Mouse (Mus musculus): Measurements from ENCODE around the gene Dnah17. TPM values are rescaled to one million over a fixed set of nuclear protein-coding genes. Genes with fewer than 3 reads are reported as not detected.

Gene Dnah17
- polyA plus RNA-seq (2012; rRNA removed): 0.21 and 0.23 TPM in 2 replicates

- Histone ChIP-seq H3K4me1 (ENCODE audit: control insufficient read depth, insufficient read depth, insufficient read length) (peaks cover 5% of the 10 kb centered on the region; the same call in 1 of the 2 replicates), H3K27me3 (ENCODE audit: control insufficient read depth, insufficient read depth, low read length) (no peaks in the 10 kb centered on the region), H3K27ac (ENCODE audit: insufficient read depth, low read length) (peak within 1 kb of the TSS; percentile 42; the same call in 1 of the 2 replicates), H3K4me3 (ENCODE audit: extremely low read depth, insufficient read depth, insufficient read length) (no peak within 1 kb of the TSS), H3K36me3 (ENCODE audit: control insufficient read depth, insufficient read depth, low read length) (no peaks in the 10 kb centered on the region)
- TF ChIP-seq CTCF (IDR thresholded peaks at IDR 0.05; ENCODE audit: extremely low read depth, insufficient read depth, insufficient read length, insufficient replicate concordance) (no peak), POLR2A (IDR thresholded peaks at IDR 0.05; ENCODE audit: low read depth, low read length) (no peak)
- no peak for DNase-seq (ENCODE audit: low read depth in 1 of 2, low spot score in 2 of 2)
- WGBS: 85% methylated on average over 7 of the region's 7 CpGs
Measured at GRCm38 (mm10) chr11:118130534-118130933, at the start of gene Dnah17. Dnah17 (minus strand) TSS chr11:118130634.

GRCm38 (mm10) chr11:118180199-118180598 is 49.8 kb upstream of the Dnah17 start:
- Histone ChIP-seq H3K27me3 (ENCODE audit: control insufficient read depth, insufficient read depth, low read length) (no peaks in the 10 kb centered on the region), H3K4me3 (ENCODE audit: extremely low read depth, insufficient read depth, insufficient read length) (no peak overlapping the region), H3K27ac (ENCODE audit: insufficient read depth, low read length) (no peak overlapping the region), H3K4me1 (ENCODE audit: control insufficient read depth, insufficient read depth, insufficient read length) (peaks cover 10% of the 10 kb centered on the region; the same call in 1 of the 2 replicates), H3K36me3 (ENCODE audit: control insufficient read depth, insufficient read depth, low read length) (peaks cover 61% of the 10 kb centered on the region)
- DNase-seq (ENCODE audit: low read depth in 1 of 2, low spot score in 2 of 2): no peak
- no peak for TF ChIP-seq CTCF (IDR thresholded peaks at IDR 0.05; ENCODE audit: extremely low read depth, insufficient read depth, insufficient read length, insufficient replicate concordance)
- TF ChIP-seq POLR2A (IDR thresholded peaks at IDR 0.05; ENCODE audit: low read depth, low read length): no peak
- 17% methylated on average over 7 of the region's 7 CpGs for WGBS

GRCm38 (mm10) chr11:118178236-118178635 is 47.8 kb upstream of the Dnah17 start:
- Histone ChIP-seq H3K4me1 (ENCODE audit: control insufficient read depth, insufficient read depth, insufficient read length) (no peaks in the 10 kb centered on the region; the same call in 1 of the 2 replicates), H3K27ac (ENCODE audit: insufficient read depth, low read length) (no peak overlapping the region), H3K36me3 (ENCODE audit: control insufficient read depth, insufficient read depth, low read length) (peaks cover 59% of the 10 kb centered on the region), H3K27me3 (ENCODE audit: control insufficient read depth, insufficient read depth, low read length) (no peaks in the 10 kb centered on the region), H3K4me3 (ENCODE audit: extremely low read depth, insufficient read depth, insufficient read length) (no peak overlapping the region)
- DNase-seq (ENCODE audit: low read depth in 1 of 2, low spot score in 2 of 2): no peak
- no peak for TF ChIP-seq CTCF (IDR thresholded peaks at IDR 0.05; ENCODE audit: extremely low read depth, insufficient read depth, insufficient read length, insufficient replicate concordance)
- WGBS: 69% methylated on average over 5 of the region's 5 CpGs

- no peak for DNase-seq (ENCODE audit: low read depth in 1 of 2, low spot score in 2 of 2)
- no peak for TF ChIP-seq POLR2A (IDR thresholded peaks at IDR 0.05; ENCODE audit: low read depth, low read length)
- TF ChIP-seq CTCF (IDR thresholded peaks at IDR 0.05; ENCODE audit: extremely low read depth, insufficient read depth, insufficient read length, insufficient replicate concordance): no peak
Measured at GRCm38 (mm10) chr11:118174752-118175151, 44.3 kb upstream of the Dnah17 start.

GRCm38 (mm10) chr11:118172768-118173167 is 42.3 kb upstream of the Dnah17 start:
- H3K27me3 ChIP-seq (ENCODE audit: control insufficient read depth, insufficient read depth, low read length): no peaks in the 10 kb centered on the region
- no peaks in the 10 kb centered on the region for H3K4me1 ChIP-seq (ENCODE audit: control insufficient read depth, insufficient read depth, insufficient read length)
- H3K4me3 ChIP-seq (ENCODE audit: extremely low read depth, insufficient read depth, insufficient read length): no peak overlapping the region
- H3K36me3 ChIP-seq (ENCODE audit: control insufficient read depth, insufficient read depth, low read length): peaks cover 54% of the 10 kb centered on the region
- H3K27ac ChIP-seq (ENCODE audit: insufficient read depth, low read length): no peak overlapping the region
- DNase-seq (ENCODE audit: low read depth in 1 of 2, low spot score in 2 of 2): no peak
- 83% methylated on average over 5 of the region's 5 CpGs for WGBS
- no peak for TF ChIP-seq CTCF (IDR thresholded peaks at IDR 0.05; ENCODE audit: extremely low read depth, insufficient read depth, insufficient read length, insufficient replicate concordance)
- TF ChIP-seq POLR2A (IDR thresholded peaks at IDR 0.05; ENCODE audit: low read depth, low read length): no peak

More at GRCm38 (mm10) chr11:118174752-118175151, 44.3 kb upstream of the Dnah17 start:
- H3K27me3 ChIP-seq (ENCODE audit: control insufficient read depth, insufficient read depth, low read length): no peaks in the 10 kb centered on the region
- H3K4me3 ChIP-seq (ENCODE audit: extremely low read depth, insufficient read depth, insufficient read length): no peak overlapping the region
- WGBS: 94% methylated on average over 7 of the region's 7 CpGs
- H3K4me1 ChIP-seq (ENCODE audit: control insufficient read depth, insufficient read depth, insufficient read length): no peaks in the 10 kb centered on the region
- H3K36me3 ChIP-seq (ENCODE audit: control insufficient read depth, insufficient read depth, low read length): peaks cover 53% of the 10 kb centered on the region
- no peak overlapping the region for H3K27ac ChIP-seq (ENCODE audit: insufficient read depth, low read length)

- peaks cover 52% of the 10 kb centered on the region for H3K36me3 ChIP-seq (ENCODE audit: control insufficient read depth, insufficient read depth, low read length)
- 84% methylated on average over 5 of the region's 5 CpGs for WGBS
- TF ChIP-seq POLR2A (IDR thresholded peaks at IDR 0.05; ENCODE audit: low read depth, low read length) (no peak), CTCF (IDR thresholded peaks at IDR 0.05; ENCODE audit: extremely low read depth, insufficient read depth, insufficient read length, insufficient replicate concordance) (no peak)
- DNase-seq (ENCODE audit: low read depth in 1 of 2, low spot score in 2 of 2): no peak
- no peak overlapping the region for H3K27ac ChIP-seq (ENCODE audit: insufficient read depth, low read length)
- no peaks in the 10 kb centered on the region for H3K27me3 ChIP-seq (ENCODE audit: control insufficient read depth, insufficient read depth, low read length)
- no peak overlapping the region for H3K4me3 ChIP-seq (ENCODE audit: extremely low read depth, insufficient read depth, insufficient read length)
- no peaks in the 10 kb centered on the region for H3K4me1 ChIP-seq (ENCODE audit: control insufficient read depth, insufficient read depth, insufficient read length)
Measured at GRCm38 (mm10) chr11:118170333-118170732, 39.9 kb upstream of the Dnah17 start.

- Histone ChIP-seq H3K4me1 (ENCODE audit: control insufficient read depth, insufficient read depth, insufficient read length) (no peaks in the 10 kb centered on the region), H3K27ac (ENCODE audit: insufficient read depth, low read length) (no peak overlapping the region), H3K36me3 (ENCODE audit: control insufficient read depth, insufficient read depth, low read length) (peaks cover 55% of the 10 kb centered on the region), H3K27me3 (ENCODE audit: control insufficient read depth, insufficient read depth, low read length) (no peaks in the 10 kb centered on the region), H3K4me3 (ENCODE audit: extremely low read depth, insufficient read depth, insufficient read length) (no peak overlapping the region)
- no peak for DNase-seq (ENCODE audit: low read depth in 1 of 2, low spot score in 2 of 2)
- no peak for TF ChIP-seq POLR2A (IDR thresholded peaks at IDR 0.05; ENCODE audit: low read depth, low read length)
- no peak for TF ChIP-seq CTCF (IDR thresholded peaks at IDR 0.05; ENCODE audit: extremely low read depth, insufficient read depth, insufficient read length, insufficient replicate concordance)
- WGBS: 92% methylated on average over 9 of the region's 9 CpGs
Measured at GRCm38 (mm10) chr11:118168714-118169113, 38.3 kb upstream of the Dnah17 start.
